Mouse (Mus musculus) testis, adult 2 months (tissue): ENCODE measurements around the gene Yipf3.

Source experiments
- CTCF ChIP-seq: fragments of 200-500 bp; IDR thresholded peaks from 2 replicates; pipeline ENCODE4 v1.5.1; 2012; ENCODE audit warnings: low read depth, mild to moderate bottlenecking, inconsistent platforms, low read length, moderate library complexity; ENCODE audit not compliant: control insufficient read depth, insufficient read depth, insufficient replicate concordance
- POLR2A ChIP-seq: fragments of 200-500 bp; IDR thresholded peaks from 2 replicates; pipeline ENCODE4 v1.6.1; 2012; ENCODE audit warnings: low read depth, mild to moderate bottlenecking, inconsistent platforms, low read length, moderate library complexity; ENCODE audit not compliant: control insufficient read depth

- TF ChIP-seq CTCF (no peak), POLR2A (no peak)
These were observed 4.9 kb downstream of the Yipf3 start for GRCm38 (mm10) chr17:46252571-46253451.
